Mouse (Mus musculus) ES-E14 (cell line): Measurements from ENCODE around the gene Esr1.

ENCODE experiments used
- HCFC1 ChIP-seq: IDR thresholded peaks from 2 replicates; pipeline ENCODE4 v1.6.1; 2012; ENCODE audit warnings: low read length, inconsistent platforms, borderline replicate concordance; ENCODE audit not compliant: insufficient read depth
- MAFK ChIP-seq: IDR thresholded peaks from 2 replicates; pipeline ENCODE4 v1.6.1; 2014; ENCODE audit warnings: mild to moderate bottlenecking, low read depth, low read length, inconsistent platforms; ENCODE audit not compliant: insufficient read depth

GRCm38 (mm10) chr10:4900324-4900723 is 288.9 kb downstream of the Esr1 start:
- TF ChIP-seq MAFK = no peak
- TF ChIP-seq HCFC1 = no peak
